26 mouse cellular contexts compared by ENCODE assay signal in the genomic region with DNA sequence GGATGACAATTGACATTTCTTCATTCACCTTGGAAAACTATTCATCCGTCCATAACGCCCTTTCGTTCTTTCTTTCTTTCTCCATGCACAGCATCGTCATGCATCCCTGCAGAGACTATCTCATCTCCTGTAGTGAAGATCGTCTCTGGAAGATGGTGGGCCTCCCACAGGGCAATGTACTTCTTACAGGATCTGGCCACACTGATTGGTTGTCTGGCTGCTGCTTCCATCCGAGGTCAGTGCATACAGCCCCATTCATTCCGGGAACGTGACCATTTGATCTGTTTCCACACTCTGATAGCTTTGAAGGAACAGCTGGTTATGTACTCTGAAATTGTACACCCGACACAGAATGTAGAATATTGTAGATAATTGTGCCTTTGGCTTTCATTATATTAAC.
DNase-seq lines count a peak whose midpoint lies in the region; ATAC-seq lines count a peak whose summit lies in the region.
"Had no signal": no experiment of that assay in that cellular context is flagged by ENCODE, and none has a peak within 500 bp of the region (broad histone marks: within the 10 kb centered on the region; RNA-seq: fewer than 3 reads in every experiment).

No protein-coding gene starts in this region.

- H3K27ac ChIP-seq in forebrain, embryonic 14.5 days (ENCODE audit: low read depth, low read length): no peak overlapping the region
- H3K27ac ChIP-seq in forebrain, embryonic 15.5 days (replicated peaks): no peak overlapping the region
- H3K27ac ChIP-seq in midbrain, embryonic 13.5 days: no peak overlapping the region
- H3K27ac ChIP-seq in midbrain, embryonic 16.5 days (ENCODE audit: low read length): no peak overlapping the region
- no peak overlapping the region for H3K27ac ChIP-seq in hindbrain, embryonic 15.5 days (replicated peaks)
- H3K27ac ChIP-seq in limb, embryonic 10.5 days: no peak overlapping the region
- H3K27ac ChIP-seq: kidney, postnatal 0 days; liver, embryonic 14.5 days; macrophage had no signal

- no peaks in the 10 kb centered on the region for H3K9me3 ChIP-seq in forebrain, embryonic 14.5 days (replicated peaks; ENCODE audit: control insufficient read depth, low read length)
- H3K9me3 ChIP-seq in forebrain, embryonic 15.5 days: no peaks in the 10 kb centered on the region
- no peaks in the 10 kb centered on the region for H3K9me3 ChIP-seq in midbrain, embryonic 13.5 days
- no peaks in the 10 kb centered on the region; the same call in 1 of the 2 replicates for H3K9me3 ChIP-seq in midbrain, embryonic 16.5 days (replicated peaks; ENCODE audit: control insufficient read depth, low read length, poor library complexity, severe bottlenecking)
- no peaks in the 10 kb centered on the region for H3K9me3 ChIP-seq in hindbrain, embryonic 15.5 days
- H3K9me3 ChIP-seq in limb, embryonic 10.5 days (replicated peaks): no peaks in the 10 kb centered on the region

- H3K4me1 ChIP-seq in forebrain, embryonic 14.5 days (ENCODE audit: control insufficient read depth, insufficient read depth, low read length): peaks cover 3% of the 10 kb centered on the region; the same call in 1 of the 2 replicates
- H3K4me1 ChIP-seq in forebrain, embryonic 15.5 days: peaks cover 6% of the 10 kb centered on the region; the same call in 1 of the 2 replicates
- H3K4me1 ChIP-seq in midbrain, embryonic 13.5 days (replicated peaks): peaks cover 9% of the 10 kb centered on the region
- H3K4me1 ChIP-seq in midbrain, embryonic 16.5 days (ENCODE audit: control insufficient read depth, insufficient read depth, low read length): 0 out of 2 replicates have a peak, but pooled peaks cover 3% of the 10 kb centered on the region
- H3K4me1 ChIP-seq in hindbrain, embryonic 15.5 days (replicated peaks): no peaks in the 10 kb centered on the region; the same call in 1 of the 2 replicates
- no peaks in the 10 kb centered on the region for H3K4me1 ChIP-seq in limb, embryonic 10.5 days

- H3K27me3 ChIP-seq in forebrain, embryonic 14.5 days (replicated peaks; ENCODE audit: control insufficient read depth, insufficient read depth, low read length): no peaks in the 10 kb centered on the region
- H3K27me3 ChIP-seq in forebrain, embryonic 15.5 days: no peaks in the 10 kb centered on the region
- H3K27me3 ChIP-seq in midbrain, embryonic 13.5 days: no peaks in the 10 kb centered on the region
- no peaks in the 10 kb centered on the region for H3K27me3 ChIP-seq in midbrain, embryonic 16.5 days (ENCODE audit: control insufficient read depth, insufficient read depth, low read depth, low read length)
- no peaks in the 10 kb centered on the region for H3K27me3 ChIP-seq in hindbrain, embryonic 15.5 days
- no peaks in the 10 kb centered on the region for H3K27me3 ChIP-seq in limb, embryonic 10.5 days (ENCODE audit: low read depth, poor library complexity, severe bottlenecking)

- H3K4me3 ChIP-seq in forebrain, embryonic 14.5 days (ENCODE audit: low read depth, low read length): no peak overlapping the region
- no peak overlapping the region for H3K4me3 ChIP-seq in forebrain, embryonic 15.5 days
- no peak overlapping the region for H3K4me3 ChIP-seq in midbrain, embryonic 13.5 days (replicated peaks)
- no peak overlapping the region for H3K4me3 ChIP-seq in midbrain, embryonic 16.5 days (ENCODE audit: low read depth, low read length)
- H3K4me3 ChIP-seq in hindbrain, embryonic 15.5 days: no peak overlapping the region
- no peak overlapping the region for H3K4me3 ChIP-seq in limb, embryonic 10.5 days
- H3K4me3 ChIP-seq: erythroblast, embryonic 14.5 days had no signal

- DNase-seq in forebrain, embryonic 14.5 days (ENCODE audit: low spot score): peak; percentile 23
- no peak for DNase-seq in limb, embryonic 10.5 days (ENCODE audit: low spot score)
- DNase-seq in natural killer cell, adult 2 months (ENCODE audit: low spot score in 2 of 2): no peak
- DNase-seq: adrenal gland, postnatal 14 days; cerebellum, adult 11-12 months; cerebellum, adult 9-11 months; gastrocnemius, postnatal 10 days; heart, postnatal 14 days; kidney, adult 8-10 months; kidney, postnatal 4 days; layer of hippocampus, postnatal 36 days; liver; lung, adult 2 months; lung, postnatal 10 days; thymus, adult 2 months; thymus, postnatal 36 days had no signal

- no peak overlapping the region for H3K9ac ChIP-seq in forebrain, embryonic 14.5 days (ENCODE audit: low read length)
- H3K9ac ChIP-seq in forebrain, embryonic 15.5 days (replicated peaks): no peak overlapping the region
- no peak overlapping the region for H3K9ac ChIP-seq in midbrain, embryonic 13.5 days (replicated peaks)
- H3K9ac ChIP-seq in midbrain, embryonic 16.5 days (ENCODE audit: low read depth, low read length): no peak overlapping the region
- H3K9ac ChIP-seq in hindbrain, embryonic 15.5 days: no peak overlapping the region
- H3K9ac ChIP-seq: liver, embryonic 14.5 days had no signal

- 33% methylated on average over 9 of the region's 9 CpGs for WGBS in forebrain, embryonic 14.5 days
- 37% methylated on average over 9 of the region's 9 CpGs for WGBS in forebrain, embryonic 15.5 days
- WGBS in midbrain, embryonic 13.5 days: 42% methylated on average over 9 of the region's 9 CpGs
- 38% methylated on average over 9 of the region's 9 CpGs for WGBS in midbrain, embryonic 16.5 days
- 39% methylated on average over 9 of the region's 9 CpGs for WGBS in hindbrain, embryonic 15.5 days
- WGBS in limb, embryonic 10.5 days: 80% methylated on average over 9 of the region's 9 CpGs

- H3K36me3 ChIP-seq in forebrain, embryonic 14.5 days (ENCODE audit: control insufficient read depth, insufficient read depth, low read length): no peaks in the 10 kb centered on the region
- H3K36me3 ChIP-seq in forebrain, embryonic 15.5 days: no peaks in the 10 kb centered on the region
- no peaks in the 10 kb centered on the region for H3K36me3 ChIP-seq in midbrain, embryonic 13.5 days
- no peaks in the 10 kb centered on the region for H3K36me3 ChIP-seq in midbrain, embryonic 16.5 days (ENCODE audit: control insufficient read depth, insufficient read depth, low read length)
- no peaks in the 10 kb centered on the region for H3K36me3 ChIP-seq in hindbrain, embryonic 15.5 days
- no peaks in the 10 kb centered on the region for H3K36me3 ChIP-seq in limb, embryonic 10.5 days

- no peak overlapping the region for H3K4me2 ChIP-seq in forebrain, embryonic 14.5 days (ENCODE audit: low read length)
- H3K4me2 ChIP-seq in forebrain, embryonic 15.5 days (replicated peaks): no peak overlapping the region
- H3K4me2 ChIP-seq in midbrain, embryonic 13.5 days (replicated peaks): no peak overlapping the region
- no peak overlapping the region for H3K4me2 ChIP-seq in midbrain, embryonic 16.5 days (ENCODE audit: low read length)
- peak overlapping the region; percentile 11; the same call in 1 of the 2 replicates for H3K4me2 ChIP-seq in hindbrain, embryonic 15.5 days

- peak; percentile 43 for ATAC-seq in forebrain, embryonic 14.5 days
- ATAC-seq in forebrain, embryonic 15.5 days (replicated peaks): no peak
- ATAC-seq in midbrain, embryonic 13.5 days: peak; percentile 72; the same call in 1 of the 2 replicates
- no peak for ATAC-seq in midbrain, embryonic 16.5 days
- ATAC-seq in hindbrain, embryonic 15.5 days (ENCODE audit: low FRiP score, low read depth): no peak
- ATAC-seq: CD4-positive, CD25-positive, alpha-beta regulatory T cell, adult 4 months; intestine, embryonic 16.5 days had no signal

Comparison
In these comparisons a context has a peak if more than half of its experiments do, and no peak if none do; other contexts are left out.
1. ATAC-seq: peak in forebrain, embryonic 14.5 days (single experiment) and midbrain, embryonic 13.5 days (single experiment); none in forebrain, embryonic 15.5 days (single experiment), midbrain, embryonic 16.5 days (single experiment) and hindbrain, embryonic 15.5 days (single experiment).